Mouse (Mus musculus) spleen, postnatal 36 days (tissue): ENCODE results near the gene Sirt4.
A peak's percentile ranks its signal among the peaks of the same experiment; 100 is the strongest.
"Not testable (repeated sequence)": the region's sequence is repeated elsewhere in the genome, so short reads cannot be mapped to it uniquely, and the experiment has no call there.

ENCODE experiments used
- DNase-seq, 2 experiments: peaks; one replicate each; pipeline ENCODE4 v3.0.0; 2022; ENCODE audit warnings: low spot score in 2 of 2, mixed read lengths in 1 of 2

The Sirt4 gene

DNA sequence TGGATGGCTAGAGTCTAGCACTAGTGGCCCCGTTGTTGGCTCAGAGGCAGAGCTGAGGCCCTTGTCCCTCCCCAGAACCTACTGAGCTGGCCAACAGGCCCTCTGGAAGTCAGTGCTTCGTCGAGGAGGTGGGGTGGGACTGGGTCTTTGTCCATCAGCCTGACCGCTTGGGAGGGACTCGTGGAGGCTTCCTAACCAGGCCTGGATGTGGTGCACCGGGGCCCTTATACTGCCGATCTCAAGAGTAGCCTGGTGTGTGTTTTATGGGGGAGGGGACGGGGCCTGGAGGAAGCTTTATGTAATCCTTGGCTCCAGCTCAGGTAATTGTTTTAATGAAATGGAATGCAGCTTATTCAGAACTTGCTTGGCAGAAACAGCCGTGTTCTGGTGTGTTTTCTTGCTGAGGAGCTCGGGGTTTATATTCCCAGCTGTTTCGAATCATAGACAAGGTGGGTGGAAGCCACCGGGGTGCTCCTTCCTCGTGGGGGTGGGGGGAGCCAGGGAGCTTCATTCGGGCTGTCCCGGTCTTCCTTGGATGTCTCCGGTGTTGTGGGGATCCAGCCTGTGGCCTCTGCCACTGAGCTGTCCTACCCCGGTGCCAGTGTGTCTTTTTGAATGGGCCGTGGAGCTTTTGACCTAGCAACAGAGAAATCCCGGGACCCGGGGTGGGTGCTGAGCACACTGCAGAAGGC lies 30.5 kb upstream of the Sirt4 start:
- DNase-seq = no peak

DNA sequence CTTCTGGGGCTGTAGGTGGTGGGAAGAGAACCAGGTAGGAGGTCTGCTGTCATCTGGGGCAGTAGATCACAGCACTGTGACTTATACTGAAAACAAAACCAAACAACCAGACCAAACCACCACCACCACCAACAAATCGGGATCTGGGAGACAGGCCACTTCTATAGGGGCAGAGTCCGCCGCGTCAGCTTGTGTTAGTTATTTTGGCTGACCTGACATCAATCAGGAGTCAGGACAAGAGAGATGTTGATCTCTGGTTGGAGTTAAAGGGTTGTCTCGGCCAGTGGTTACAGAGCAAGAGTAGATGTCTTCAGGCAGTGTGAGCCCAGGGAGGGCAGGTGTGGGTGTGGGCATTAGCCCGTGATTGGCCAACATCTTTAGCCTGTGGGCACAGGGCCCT lies 29.8 kb upstream of the Sirt4 start:
- no peak for DNase-seq

DNA sequence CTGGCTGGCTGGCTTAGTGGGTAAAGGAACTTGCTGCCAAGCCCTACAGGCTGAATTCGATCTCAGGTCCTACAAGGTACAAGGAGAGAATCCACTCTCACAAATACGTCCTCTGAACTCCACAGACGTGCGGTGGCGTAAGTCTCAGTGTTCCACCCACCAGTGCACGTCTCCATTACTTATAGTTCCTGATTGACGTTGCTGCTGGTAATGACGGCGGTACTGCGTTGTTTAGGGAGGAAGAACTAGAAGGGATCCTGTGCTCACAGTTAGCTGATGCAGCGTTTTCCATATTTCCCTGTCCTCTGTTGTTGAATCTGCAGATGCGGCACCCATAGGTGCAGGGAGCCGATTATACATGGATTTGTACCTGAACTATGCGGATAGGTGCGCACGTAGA lies 29.2 kb upstream of the Sirt4 start:
- no peak for DNase-seq

DNA sequence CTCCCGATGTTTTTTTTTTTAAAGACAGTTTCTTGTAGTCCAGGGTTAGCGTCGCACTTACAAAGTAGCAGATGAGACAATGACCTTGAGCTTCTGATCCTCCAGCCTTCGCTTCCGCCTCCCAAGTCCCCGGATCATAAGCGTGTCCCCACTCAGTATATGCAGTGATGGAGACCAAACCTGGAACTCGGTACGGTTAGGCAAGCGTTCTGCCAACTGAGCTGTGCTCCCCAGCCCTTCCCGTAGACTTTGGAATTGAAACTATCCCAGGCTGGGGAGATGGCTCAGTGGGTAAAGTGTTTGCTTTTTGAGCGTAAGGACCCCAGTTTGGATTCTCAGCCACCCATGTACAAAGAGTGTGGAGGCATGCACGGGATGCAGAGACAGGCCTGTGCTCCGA lies 28.7 kb upstream of the Sirt4 start:
- no peak for DNase-seq

DNA sequence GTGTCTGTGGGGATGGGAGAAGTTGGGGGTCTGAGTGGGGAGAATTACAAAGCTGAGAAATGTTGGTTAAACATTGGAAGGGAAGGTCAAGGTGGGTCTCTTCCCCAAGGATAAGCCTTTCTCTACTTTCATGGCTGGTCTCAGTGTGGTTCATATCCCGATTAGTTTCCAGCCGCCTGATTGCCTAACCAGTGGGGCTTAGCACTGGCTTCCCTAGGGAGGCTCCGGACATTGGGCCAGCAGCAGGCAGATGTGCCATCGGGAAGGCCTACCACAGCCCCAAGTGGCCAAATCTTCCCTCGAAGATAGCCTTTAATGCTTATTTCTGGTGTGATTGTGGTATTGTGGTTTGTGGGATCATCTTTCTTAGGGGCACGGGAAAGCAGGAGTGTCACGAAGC lies 27.9 kb upstream of the Sirt4 start:
- no peak for DNase-seq

DNA sequence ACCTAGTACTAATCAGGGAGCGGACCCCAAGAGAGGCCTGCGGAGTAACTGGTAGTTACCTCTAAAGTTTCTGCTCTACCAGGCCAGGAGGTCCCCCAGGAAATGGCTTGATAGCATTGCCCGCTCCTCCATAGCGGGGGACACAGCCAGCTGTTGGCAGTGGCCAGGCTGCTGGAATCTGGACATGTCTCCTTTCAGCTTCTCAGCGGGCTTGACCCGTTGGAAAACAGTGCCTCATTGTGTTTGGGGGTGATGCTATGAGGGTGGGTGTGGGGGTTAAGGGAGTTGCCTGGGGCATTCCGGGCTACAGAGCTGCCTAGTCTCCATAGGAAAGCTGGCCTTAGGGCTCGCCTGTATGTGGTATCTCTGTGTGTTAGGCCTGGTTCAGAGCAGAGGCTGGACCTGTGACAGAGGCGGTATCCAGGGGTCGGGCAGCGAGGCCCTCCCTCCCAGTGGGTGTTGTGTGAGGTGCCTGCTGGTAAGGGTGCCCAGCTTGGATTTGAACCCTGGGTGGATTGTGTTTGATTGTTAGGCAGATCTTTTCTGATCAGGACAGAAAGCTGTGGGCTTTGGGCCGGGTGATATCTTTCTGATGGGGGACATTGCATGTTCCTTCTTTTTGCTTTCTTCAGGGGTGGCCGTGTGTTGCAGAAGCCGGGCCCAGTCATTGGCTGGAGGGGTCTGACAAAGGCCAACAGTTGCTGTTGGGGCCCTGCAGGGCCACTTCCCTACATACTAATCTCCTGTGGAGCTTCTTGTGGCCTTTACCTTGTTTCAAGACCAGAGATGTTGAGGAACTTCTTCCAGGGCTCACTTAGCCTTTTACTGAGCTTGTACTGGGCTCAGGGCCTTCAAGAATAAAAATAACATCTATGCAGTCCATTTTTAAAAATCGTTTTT lies 25.5 kb upstream of the Sirt4 start:
- no peak for DNase-seq

DNA sequence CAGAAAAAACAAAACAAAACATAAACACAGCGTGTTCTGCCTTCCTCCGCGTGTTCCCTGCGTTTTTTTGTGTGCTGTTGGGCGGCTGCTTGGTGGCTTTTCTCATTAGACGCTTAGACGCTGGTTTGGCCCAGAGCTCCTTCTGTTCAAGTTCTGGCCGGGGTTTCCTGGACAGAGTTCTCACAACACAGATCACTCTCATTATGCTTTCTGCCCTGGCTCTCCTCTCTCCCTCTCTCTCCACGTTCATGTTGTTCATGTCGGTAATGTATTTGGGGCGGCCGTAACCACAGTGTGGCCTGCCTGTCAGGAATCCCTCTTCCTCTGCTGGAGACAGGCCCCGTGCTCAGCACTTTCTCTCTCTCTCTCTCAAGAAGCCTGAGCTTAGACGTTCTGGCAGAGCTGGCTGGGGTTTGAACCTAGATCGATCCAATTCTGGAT lies 24.8 kb upstream of the Sirt4 start:
- DNase-seq = no peak

DNA sequence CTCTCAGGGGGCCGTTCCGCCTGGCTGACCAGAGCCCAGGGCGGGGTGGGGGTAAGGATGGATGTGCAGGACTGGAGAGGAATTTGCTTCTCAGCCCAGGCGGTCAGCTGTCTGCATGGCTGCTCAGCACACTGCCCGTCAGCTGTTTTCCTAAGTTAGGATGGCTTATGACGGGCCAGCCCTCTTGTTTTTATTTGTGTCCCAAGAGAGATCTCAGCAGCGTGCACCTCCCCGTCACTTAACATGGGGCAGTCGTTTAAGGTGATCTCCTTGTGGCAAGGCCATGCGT lies 24.3 kb upstream of the Sirt4 start:
- no peak for DNase-seq

DNA sequence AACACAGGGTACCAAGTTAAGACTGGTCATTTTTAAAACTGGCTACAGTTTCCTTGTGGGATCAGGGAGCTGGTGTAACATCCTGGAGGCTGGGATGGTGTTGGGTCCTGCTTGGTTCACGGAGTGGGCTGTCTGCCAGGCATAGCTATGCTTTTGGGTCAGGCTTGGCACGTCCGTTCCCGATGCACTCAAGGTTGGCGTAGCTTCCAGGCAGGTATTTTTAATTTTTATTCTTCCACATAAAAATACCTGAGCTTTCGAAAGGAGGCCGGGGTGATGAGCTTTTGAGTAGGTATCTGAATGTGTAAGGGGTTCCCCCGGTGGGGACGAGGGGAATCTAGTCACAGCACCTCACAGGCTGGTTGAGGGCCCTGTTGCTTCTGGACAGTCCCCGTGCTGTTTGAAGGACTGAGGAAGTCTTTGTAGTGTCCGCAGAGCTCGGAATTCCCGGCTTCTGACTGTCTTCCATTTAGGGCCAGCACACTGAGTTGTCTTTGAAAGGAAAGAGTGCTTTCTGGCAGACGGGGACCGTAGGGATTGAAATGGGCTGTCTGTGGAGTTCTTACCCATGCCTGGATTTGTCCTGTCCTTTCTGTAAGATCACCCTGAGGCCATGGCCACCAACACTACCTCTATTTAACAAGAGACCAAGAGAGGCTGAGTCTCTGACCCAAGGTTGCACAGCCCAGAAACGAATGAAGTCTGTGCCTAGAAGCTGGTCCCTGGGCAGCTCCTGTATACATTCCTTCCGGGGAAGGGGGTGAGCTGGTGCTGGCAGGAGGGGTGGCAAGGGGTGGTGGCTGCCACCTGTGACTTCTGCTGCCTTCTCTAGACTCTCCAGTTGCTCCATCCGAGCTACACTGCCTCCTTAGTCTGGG lies 23.7 kb upstream of the Sirt4 start:
- DNase-seq = no peak

DNA sequence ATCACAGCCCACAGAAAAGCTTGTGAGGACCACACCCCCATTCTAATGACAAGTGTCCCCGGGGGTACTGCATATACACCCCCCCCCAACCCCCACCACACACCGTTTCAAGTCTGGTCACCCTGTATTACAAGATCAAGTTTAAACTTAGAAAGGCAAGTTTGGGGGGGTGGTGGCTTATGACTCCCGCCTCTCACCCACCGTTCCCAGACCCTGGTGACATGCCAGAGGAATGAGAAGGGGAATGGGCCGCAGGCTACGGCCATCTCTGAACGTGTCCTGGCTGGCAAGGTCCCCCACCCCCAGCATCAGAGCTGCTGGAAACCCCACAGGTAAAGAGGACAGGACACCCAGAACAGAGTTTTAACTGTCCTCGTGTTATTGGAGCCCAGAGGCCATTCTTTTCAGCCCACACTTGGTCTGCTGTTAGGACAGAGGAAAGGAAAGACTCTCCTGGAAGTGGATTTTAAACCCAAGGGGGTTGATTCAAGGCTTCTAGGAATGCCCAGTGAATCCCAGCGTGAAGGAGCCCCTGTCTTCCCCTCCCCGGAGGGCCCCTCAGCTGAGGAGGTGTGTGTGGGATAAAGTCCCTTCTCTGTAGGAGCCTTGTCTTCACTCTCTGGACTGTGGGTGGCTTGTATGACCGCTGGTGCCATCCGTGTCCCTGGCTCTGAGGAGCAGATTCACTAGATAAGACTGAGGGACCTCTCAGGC lies 22.9 kb upstream of the Sirt4 start:
- DNase-seq = no peak

DNA sequence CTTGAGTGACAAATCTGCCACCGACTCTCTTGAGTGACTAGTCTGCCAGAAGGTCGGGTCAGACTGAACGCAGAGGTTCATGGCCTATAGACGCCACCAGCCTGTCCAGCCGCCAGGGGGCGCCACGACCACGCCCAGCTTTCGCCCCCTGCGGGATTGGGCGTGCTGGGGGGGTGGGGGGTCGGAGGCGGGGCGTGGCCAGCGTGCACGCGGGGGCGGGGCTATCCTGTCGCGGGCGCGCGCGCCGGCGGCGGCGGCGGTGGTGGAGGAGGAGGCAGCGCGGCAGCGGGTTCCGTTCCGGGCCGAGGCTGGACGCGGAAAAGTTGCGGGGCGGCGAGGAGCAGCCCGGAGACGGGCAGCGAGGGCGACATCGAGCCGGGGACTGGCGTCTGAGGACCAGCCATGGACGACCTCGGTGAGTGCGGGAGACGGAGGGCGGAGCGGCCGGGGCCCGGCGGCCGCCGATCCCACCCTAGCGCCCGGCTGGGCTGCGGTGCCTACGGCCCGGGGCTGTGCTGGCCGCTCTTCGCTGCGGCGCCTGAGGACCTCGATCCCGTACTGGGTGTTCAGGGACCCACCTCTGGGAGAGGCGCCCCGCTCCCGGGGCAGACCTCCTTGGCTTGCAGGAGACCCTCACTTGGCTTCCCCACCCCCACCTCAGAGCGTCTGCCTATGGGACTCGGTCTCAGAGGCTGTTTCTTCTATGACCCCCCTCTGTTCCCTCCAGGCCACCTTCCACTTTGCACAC lies 22.1 kb upstream of the Sirt4 start, which contains the start of gene Pxn:
Gene Pxn, plus strand, starts transcription at position 223 of the 748 bp plus-strand sequence.
- DNase-seq = peak; percentile 90

DNA sequence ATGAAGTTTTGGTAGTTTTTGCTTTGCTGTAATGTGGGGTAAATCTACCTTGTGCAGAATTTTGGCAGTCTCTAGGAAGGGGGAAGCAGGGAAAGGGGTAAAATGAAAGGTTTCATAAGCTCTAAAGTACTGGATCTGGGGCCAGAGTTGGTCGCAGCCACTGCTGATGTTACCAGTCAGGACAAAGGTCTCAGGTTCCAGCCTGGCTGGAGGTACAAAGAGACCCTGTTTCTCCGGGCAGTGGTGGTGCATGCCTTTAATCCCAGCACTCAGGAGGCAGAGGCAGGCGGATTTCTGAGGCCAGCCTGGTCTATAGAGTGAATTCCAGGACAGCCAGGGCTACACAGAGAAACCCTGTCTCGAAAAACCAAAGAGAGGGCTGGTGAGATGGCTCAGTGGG lies 21.1 kb upstream of the Sirt4 start:
- not testable (repeated sequence) for DNase-seq

DNA sequence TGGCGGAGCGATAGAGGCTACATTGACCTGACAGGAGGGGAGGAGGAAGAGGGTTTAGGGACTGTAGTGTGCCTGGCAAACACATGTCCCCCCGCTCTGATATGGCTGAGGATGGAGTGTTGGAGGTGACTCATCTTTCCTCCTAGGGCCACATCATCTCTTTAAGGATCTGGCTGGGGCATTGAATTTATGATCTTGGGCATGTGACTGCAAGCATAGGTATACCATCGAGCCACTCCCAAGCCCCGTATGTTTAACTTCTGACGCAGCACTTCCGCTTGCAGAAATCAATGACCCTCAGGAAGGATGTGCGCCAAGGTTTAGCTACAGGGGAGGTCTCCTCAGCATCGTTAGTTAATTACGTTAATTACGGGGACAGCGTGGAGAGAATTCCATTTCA lies 18.5 kb upstream of the Sirt4 start:
- no peak for DNase-seq

DNA sequence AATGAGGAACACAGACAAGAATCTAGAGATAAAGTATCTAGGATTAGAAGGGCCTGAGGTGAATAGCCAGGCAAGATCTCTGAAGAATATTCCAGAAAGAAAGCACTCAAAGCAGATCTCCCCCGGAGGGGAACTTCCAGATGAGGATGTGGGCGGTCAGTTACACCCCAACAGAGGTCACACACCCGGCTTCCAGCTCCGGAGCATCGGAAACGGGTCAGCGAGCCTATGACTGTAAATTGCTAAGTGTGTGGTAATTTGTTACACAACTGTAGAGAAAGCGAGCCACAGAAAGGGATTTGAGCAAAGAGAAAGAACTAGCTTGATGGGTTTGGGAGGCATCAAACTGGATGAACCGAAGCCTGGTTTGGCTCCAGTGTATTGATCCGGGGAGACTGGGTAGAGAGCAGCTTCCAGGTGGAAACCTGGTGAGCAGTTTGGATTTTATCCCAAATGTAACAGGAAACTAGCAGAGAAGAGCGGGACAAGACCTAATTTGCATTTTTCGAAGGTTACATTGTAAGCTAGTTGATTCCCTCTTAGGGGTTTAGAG lies 15.9 kb upstream of the Sirt4 start:
- DNase-seq = peak in 1 of 2 experiments; percentile 54

DNA sequence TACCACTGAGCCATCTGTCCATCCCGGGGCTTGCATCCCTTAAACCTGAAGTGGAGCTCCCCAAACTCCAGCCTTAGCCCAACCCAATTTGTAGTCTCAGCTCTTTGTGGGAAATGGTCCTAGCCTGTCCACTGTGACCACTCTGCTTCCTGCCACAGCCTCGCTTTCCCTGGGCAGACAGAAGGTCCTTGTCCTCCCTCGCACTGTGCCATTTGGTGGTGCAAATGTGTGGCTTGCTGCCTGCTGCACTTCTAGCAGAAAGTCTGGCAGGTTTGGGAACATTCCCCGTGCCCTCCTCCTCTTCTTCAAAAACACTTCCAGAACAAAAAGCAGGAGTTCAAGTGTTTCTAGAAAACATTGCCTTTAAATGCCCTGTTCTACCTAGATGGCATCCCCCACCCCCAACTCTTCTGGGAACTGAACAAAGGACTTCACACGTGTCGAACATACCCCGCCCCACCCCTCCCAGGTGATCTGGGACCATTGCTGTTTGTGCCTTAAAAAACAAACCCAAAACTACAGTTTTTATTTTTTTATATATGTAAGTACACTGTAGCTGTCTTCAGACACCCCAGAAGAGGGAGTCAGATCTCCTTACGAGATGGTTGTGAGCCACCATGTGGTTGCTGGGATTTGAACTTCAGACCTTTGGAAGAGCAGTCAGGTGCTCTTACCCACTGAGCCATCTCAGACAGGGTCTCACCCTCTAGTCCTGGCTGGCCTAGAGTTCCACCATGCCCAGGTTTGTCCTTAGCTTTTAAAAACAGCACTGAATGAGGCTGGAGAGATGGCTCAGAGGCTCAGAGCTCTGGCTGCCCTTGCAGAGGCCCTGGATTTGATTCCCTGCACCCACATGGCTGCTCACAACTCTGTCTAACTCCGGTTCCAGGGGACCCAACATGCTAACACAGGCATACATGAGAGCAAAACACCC lies 14.0 kb upstream of the Sirt4 start:
- DNase-seq = no peak

DNA sequence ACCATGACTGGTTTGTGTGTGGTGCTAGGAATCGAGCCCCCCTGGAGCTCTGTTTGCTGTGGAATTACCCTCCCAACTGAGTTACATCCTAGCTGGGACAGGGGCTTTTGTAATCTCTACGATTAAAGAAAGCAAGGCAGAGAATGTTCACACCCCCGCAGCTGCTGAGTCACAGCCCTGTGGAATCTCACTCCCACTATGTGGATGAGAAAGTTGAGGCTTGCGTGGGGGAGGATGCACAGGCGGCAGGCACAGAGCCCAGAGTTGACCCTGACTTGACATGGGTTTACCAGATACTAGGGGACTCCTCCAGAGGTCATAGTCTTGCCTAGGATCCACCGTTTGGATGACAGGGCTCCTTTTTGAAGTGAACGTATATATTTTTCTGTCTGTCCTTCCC lies 12.5 kb upstream of the Sirt4 start:
- no peak for DNase-seq

DNA sequence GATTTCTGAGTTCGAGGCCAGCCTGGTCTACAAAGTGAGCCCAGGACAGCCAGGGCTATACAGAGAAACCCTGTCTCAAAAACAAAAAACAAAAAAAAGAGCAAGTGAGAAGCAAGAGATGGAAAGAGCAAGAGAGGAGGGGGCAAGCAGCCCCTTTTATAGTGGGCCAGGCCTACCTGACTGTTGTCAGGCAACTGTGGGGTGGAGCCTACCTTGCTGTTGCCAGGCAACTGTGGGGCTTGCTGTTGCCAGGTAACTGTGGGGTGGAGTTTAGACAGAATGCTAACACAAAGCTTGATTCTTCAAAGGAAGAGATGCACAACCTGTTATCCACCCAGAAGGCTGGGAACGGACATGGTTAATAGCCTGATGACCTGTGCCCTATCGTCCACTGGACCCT lies 11.1 kb upstream of the Sirt4 start:
- not testable (repeated sequence) for DNase-seq

DNA sequence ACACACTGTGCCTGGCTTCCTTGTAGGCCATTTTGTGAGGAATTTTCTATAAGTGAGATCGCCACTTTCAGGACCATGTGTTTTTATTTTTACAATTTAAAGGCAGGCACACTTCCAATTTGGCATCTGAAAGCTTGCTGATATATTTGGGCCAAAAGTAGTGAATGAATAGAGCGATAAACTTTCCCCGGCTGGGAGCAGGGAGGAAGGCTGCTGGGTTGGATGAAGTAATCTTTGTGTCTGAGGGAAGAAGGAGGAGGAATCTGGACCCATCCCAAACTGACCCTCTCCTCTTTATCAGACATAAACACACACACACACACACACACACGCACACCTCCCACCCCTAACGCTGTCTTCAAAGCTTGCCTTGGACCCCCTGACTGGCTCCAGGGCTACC lies 8.9 kb upstream of the Sirt4 start:
- no peak for DNase-seq

DNA sequence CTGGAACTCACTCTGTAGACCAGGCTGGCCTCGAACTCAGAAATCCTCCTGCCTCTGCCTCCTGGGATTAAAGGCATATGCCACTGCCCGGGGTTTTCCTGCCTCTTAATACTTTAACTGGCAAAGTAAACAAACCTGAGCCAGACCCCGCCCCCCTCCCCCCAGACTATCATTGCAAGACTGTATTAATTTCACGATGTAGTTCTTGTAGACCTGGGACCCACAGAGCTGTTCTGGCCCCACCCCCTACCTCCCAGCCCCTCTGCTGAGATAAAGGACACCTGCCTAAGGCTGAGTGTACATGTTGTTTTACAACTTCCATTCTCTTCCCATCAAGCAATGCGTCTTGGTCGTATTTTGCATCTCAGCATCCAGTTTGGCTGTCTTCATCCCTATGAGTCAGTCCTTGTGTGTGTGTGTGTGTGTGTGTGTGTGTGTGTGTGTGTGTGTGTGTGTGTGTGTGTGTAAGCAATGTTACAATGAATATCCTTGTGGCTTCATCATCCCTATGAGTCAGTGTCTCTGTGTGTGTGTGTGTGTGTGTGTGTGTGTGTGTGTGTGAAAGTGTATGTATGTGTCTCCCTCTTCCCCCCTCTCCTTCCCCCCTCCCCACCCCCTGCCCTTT lies 8.3 kb upstream of the Sirt4 start:
- DNase-seq = no peak
